Mouse (Mus musculus): ENCODE results near the gene Ipo4.

Ipo4 gene

DNA sequence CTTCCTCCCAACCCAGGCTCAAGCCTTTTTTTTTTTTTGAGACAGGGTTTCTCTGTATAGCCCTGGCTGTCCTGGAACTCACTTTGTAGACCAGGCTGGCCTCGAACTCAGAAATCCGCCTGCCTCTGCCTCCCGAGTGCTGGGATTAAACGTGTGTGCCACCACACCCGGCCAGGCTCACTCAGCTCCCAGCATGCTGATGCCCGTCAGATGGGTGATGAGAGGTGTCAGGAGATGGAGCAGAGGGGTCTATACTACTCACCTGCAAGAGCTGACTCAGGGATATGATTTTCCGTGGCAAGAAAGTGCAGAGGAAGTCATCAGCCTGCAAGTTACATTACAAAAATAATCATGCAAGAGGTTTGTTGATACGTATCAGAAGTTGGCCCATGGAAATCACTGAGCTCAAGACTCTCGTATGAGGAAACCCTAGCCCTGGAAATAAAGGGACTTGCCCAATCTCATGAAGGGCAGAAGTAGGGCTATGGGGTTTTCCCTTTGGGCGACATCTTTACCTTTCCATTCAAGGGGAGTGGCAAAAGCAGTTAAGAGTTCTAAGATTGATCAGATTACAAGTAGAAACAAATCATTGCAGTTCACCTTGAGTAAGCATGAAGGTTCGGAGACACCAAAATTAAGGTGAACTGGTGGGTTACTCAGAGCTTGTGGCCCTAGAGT is 45.8 kb downstream of the Ipo4 start:
- DNase-seq (ENCODE audit: low spot score) = no peak

DNA sequence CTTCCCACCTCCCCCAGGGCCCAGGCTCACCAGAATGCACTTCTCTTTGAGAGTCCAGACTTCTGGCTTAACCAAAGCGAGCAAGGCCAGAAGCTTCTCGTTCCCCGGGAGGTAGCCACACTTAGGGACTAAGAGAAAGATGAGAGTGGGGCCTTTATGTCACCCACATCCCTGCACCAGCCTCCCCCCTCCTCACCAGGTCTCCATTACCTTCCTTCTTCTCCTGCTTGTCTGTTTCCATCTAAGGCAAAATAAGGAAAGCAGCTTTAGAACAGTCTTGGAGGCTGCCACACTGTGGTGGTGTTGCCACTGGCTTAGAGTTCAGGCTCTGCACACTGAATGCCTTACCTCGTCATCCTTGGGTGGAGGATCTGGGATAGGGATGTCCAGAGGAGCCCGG is 46.5 kb downstream of the Ipo4 start:
- no peak for DNase-seq (ENCODE audit: low spot score)

DNA sequence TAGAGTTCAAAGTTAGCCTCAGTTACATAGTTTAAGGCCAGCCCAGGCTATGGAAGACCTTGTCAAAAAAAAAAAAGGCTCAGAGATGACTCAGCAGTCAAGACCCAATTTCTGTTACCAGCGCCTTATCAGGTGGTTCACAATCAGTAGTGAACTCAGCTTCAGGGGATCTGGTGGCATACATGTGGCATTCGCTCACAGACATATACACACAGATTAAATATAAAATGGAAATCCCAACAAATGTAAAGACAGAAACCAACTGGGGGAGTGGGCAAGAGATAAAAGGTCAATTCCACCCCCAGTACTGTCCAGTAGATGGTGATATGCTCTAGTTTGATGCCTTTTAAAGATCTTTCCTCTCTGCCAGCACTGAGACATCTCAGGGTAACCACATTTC is 49.6 kb downstream of the Ipo4 start:
- no peak for DNase-seq (ENCODE audit: low spot score)

DNA sequence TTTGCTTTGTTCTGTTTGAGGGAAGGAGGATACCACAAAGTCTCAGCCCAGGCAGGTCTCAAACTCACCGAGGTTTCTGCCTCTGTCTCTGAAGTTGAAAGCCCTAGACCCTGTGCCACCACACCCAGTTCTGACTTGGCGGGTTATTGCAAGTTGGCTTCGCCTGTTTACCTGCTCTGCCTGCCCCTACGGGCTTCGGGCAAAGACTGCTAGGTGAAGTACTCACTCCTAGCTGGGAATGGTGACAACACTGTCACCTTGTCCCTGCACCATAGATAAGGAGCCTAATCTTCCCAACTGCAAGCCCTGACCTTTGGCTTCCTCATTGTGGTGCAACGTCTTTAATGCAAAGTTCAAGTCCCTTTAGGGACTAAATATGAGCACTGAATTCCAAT is 50.2 kb downstream of the Ipo4 start:
- DNase-seq (ENCODE audit: low spot score) = no peak

DNA sequence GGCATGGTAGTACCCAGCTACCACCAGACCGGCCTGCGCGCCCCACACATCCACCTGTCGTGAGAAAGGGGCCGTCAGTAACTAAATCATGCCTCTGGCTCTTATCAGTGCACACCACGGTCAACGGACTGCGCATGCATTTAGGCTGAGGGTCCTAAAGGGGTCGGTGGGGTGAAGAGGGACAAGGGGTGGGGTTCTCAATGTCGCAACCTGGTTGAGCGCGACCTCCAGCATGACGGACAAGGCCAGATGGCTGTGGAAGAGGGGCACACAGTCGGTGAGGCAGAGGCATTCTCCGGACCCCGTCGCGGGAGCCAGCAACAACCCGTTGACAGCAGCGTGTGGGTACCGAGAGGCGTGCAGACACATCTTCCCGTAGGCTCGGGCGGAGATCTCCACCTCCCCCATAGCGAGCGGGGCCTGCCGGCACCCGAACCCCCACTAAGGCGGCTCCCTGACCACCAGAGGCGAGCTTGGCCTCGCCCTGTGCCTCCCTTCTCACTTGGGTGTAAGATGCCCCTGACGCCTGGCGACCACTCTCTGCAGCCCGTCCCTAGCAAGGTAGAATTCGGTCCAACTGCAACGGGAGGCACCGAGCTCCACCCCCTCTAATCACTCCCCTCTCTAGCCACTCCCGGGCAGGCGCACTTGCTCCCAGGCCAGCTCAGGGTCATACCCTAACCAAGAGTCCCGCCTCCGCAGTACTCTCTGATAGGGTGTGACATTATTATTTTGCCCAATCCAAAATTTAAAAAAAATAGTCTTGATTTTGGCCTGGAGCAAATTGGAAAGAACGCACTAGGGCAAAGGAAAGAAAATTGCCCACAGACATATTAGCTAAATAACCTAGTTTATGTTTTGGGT is 50.8 kb downstream of the Ipo4 start, which contains the start of gene Emc9:
Gene Emc9, minus strand, starts transcription at position 601 of the 864 bp plus-strand sequence.
- peak; percentile 82 for DNase-seq (ENCODE audit: low spot score)

DNA sequence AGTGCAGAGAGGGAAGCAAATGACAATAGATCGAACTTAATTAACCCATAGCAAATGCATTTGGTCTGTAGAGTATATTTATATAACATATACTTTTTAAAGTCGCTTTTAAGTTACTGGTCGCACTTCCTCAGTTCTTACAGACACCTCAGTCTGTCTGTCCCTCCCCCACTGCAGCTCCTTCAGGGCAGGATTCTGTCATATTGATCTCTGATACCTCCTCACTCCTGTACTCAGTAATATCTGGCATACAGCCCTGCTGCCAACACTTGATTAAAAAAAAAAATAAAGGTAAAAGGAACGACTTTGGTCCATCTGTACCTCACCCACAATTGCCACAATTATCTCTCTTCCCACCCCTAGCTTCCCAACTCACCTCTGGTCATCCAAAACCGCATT is 51.5 kb downstream of the Ipo4 start:
- no peak for DNase-seq (ENCODE audit: low spot score)

DNA sequence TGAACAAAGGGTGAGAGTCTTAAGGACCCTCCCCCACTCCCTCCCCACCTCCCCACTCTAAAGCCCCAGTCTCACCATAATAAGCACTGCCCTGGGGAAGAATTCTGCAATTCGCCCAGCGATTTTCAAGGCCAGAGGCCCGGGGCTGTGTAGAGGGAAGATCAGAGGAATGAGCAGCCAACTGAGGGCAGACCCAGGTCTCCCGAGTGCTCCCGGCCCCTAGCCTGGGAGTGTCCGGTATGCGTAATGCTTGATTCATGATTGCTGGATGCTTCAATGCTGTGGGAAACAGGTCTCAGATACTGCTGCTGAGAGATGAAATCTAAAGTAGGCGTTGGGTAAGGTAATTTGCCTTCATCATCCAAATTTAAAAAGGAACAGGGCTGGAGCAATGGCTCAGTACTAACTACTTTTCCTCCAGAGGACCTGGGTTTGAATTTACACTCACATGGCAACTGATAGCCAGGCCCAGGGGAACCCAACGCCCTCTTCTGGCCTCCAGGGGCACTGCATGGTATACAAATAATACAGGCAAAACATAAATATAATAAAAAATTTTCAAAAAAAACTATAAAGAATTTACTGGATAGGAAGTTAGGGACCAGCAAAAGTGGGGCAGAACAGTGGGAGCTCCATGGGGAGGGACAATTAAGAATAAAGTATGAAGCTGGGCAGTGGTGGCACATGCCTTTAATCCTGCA is 53.6 kb downstream of the Ipo4 start:
- DNase-seq (ENCODE audit: low spot score) = no peak

GRCm38 (mm10) chr14:55580731-55581130 is 55.0 kb downstream of the Ipo4 start:
- DNase-seq (ENCODE audit: low spot score) = no peak

DNA sequence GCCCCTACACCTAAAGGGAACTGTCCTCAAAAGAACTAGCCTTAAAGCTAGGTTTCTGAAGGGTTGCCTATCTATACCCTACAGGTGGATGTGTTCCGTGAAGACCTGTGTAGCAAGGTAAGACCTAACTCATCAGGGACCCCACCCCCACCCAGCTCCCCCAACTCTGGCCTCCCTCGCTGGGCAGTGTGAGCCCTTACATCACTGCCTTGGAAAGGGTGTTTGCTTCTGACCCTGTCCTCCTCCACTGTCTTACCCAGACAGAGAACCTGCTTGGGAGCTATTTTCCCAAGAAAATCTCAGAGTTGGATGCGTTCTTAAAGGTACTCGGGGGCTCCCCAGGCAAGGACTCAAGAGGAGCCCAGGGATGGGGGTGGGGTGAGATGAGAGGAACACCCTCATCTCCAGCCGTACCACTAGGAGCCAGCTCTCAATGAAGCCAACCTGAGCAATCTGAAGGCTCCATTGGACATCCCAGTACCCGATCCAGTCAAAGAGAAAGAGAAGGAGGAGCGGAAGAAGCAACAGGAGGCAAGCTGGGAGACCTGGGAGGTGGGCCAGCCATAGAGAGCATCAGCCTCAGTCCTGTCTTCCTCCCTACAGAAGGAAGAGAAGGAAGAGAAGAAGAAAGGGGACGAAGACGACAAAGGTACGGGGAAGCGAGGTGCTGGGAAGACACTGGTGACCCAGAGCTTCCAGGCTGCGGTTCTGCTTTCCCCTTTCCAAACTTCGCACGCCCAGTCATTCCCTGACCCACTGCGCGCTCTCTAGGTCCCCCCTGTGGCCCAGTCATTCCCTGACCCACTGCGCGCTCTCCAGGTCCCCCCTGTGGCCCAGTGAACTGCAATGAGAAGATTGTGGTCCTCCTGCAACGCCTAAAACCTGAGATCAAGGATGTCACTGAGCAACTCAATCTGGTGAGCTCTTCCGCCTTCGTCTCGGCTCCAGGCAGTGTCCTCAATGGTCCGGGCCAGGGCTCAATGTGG is 56.0 kb downstream of the Ipo4 start:
- no peak for DNase-seq (ENCODE audit: low spot score)

GRCm38 (mm10) chr14:55578668-55579269 is 57.0 kb downstream of the Ipo4 start:
- DNase-seq (ENCODE audit: low spot score) = peak; percentile 69

DNA sequence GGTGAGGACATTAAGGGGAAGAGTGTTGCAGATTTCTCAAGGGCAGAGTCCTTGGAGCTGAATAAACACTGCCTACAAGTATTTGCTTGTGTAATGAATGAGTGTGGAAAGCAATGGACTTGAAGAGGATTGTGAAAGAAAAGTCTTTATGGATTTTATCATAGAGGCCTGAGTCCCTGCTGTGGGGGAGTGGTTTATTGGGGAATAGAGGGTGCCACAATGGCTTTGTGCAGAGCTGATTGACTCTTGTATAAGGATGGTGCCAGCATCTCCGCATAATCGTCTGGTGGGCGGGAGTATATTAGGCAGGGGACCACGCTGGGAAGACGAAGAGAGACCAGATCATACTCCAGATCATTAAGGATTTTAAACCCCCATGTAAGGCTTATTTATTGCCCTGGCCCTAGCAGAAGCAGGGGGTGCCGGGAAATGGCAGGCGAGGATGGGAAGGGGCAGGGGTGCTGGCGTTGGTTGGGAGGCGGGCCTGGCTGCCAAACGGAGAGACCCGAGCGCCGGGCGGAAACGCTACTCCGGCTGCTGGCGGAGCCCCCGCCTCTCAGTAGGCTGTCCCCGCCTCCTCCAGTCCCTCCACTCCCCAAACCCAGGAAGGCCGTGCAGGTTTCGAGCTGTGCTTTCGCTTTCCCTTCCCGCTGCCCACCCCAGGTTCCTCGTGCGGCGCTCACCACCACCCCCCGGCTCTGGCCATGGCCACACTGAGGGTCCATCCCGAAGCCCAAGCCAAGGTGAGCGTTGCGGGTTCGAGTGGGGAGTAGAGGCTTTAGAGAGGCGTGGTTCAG is 57.7 kb downstream of the Ipo4 start, which contains the start of gene Psme1:
Gene Psme1, plus strand, starts transcription at position 253 of the 797 bp plus-strand sequence.
- DNase-seq (ENCODE audit: low spot score) = peak; percentile 84

GRCm38 (mm10) chr14:55576376-55576775 is 59.4 kb downstream of the Ipo4 start:
- DNase-seq (ENCODE audit: low spot score) = no peak

- DNase-seq (ENCODE audit: low spot score) = no peak
These were observed 60.0 kb downstream of the Ipo4 start for GRCm38 (mm10) chr14:55575711-55576110.

All from ovary, postnatal 36 days (tissue).